Mouse (Mus musculus): Measurements from ENCODE around the gene Samd13. TPM values are rescaled to one million over a fixed set of nuclear protein-coding genes. Genes with fewer than 3 reads are reported as not detected.

Gene Samd13
- polyA plus RNA-seq, 1 experiment from 2014 or later, result 0.79 TPM

DNA sequence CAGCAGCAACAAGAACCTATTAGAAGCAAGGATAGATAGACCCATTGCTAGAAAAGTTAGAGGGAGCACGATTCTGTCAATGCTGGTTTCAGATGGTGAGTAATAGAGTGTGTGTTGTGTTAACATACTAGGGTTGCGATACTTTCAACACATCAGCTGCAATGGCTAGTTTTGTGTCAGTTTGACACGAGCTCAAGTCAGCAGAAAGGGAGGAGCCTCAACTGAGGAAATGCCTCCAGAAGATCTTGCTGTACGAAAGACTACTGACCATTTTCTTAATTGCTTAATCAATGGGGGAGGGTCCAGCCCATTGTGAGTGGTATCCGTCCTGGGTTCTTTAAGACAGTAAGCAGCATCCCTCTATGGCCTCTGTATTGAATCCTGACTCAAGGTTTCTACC, 7.2 kb upstream of the Samd13 start:
- no peaks in the 10 kb centered on the region for H3K9me3 ChIP-seq (replicated peaks)
- H3K36me3 ChIP-seq, result no peaks in the 10 kb centered on the region
- no peak overlapping the region for H3K27ac ChIP-seq
- ATAC-seq (ENCODE audit: low FRiP score), result no peak
- 87% methylated on average over 5 of the region's 5 CpGs for WGBS
- no peaks in the 10 kb centered on the region for H3K27me3 ChIP-seq
- H3K9ac ChIP-seq, result no peak overlapping the region
- H3K4me2 ChIP-seq (replicated peaks), result no peak overlapping the region
- H3K4me3 ChIP-seq, result no peak overlapping the region
- H3K4me1 ChIP-seq, result no peaks in the 10 kb centered on the region

DNA sequence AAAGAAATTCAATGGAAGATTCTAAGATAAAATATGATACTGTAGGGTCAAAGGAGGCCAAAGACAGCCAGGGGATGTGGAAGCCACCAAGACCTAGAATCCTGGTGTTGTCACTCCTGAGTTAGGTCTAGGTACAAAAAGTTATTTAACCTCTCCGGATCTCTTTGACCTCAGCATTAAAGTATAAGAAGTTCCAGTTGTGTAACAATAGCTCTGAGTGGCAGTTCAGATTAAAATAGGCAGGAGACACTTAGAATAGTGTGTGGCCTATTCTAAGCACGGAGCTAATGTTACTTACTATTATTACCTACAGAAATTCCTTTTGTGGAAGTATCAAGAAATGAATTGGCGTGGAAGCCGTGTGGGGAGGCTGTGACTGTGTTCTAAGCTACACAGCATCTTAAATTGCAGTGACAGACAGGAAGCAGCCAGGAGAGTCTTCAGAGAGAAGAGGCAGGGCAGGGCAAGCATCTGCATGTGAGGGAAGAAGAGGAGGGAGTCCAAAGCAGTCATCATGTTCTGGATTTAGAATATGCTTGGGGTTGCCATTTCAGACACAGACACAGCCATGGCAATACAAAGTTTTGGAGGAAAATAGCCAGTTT, 1.8 kb upstream of the Samd13 start:
- ATAC-seq (ENCODE audit: low FRiP score), result no peak
- H3K27ac ChIP-seq, result no peak overlapping the region
- no peak overlapping the region for H3K9ac ChIP-seq
- peaks cover 14% of the 10 kb centered on the region for H3K27me3 ChIP-seq
- peaks cover 5% of the 10 kb centered on the region; the same call in 1 of the 2 replicates for H3K4me1 ChIP-seq
- H3K4me2 ChIP-seq (replicated peaks), result no peak overlapping the region
- no peaks in the 10 kb centered on the region for H3K9me3 ChIP-seq (replicated peaks)
- H3K4me3 ChIP-seq, result no peak overlapping the region
- H3K36me3 ChIP-seq, result no peaks in the 10 kb centered on the region
- 87% methylated on average over 4 of the region's 4 CpGs for WGBS

GRCm38 (mm10) chr3:146686428-146686827, 1.0 kb upstream of the Samd13 start:
- H3K9me3 ChIP-seq (replicated peaks), result no peaks in the 10 kb centered on the region
- H3K4me3 ChIP-seq, result no peak overlapping the region
- H3K4me2 ChIP-seq (replicated peaks), result no peak overlapping the region
- 95% methylated on average over 8 of the region's 8 CpGs for WGBS
- ATAC-seq (ENCODE audit: low FRiP score), result no peak
- H3K27me3 ChIP-seq, result peaks cover 14% of the 10 kb centered on the region
- H3K36me3 ChIP-seq, result no peaks in the 10 kb centered on the region
- no peak overlapping the region for H3K9ac ChIP-seq
- H3K4me1 ChIP-seq, result peaks cover 5% of the 10 kb centered on the region; the same call in 1 of the 2 replicates
- no peak overlapping the region for H3K27ac ChIP-seq

DNA sequence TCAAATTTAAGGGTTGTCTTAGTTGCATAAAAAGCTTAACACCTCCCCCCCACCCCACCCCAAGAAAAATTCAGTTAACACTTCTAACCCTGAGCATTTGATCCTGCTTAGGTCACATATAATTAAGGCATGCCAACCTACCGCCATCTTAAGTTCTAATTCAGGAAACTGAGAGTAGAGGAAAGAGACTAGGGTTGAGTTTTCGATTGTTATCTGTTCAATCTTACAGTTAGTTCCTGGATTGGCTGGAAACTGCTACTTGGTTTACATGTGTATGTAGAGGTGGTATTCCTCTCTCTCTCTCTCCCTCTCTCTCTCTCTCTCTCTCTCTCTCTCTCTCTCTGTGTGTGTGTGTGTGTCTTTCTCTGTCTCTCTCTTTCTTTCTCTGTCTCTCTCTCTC, 2.3 kb downstream of the Samd13 start:
- Histone ChIP-seq H3K9ac (no peak overlapping the region), H3K4me2 (replicated peaks) (no peak overlapping the region), H3K4me3 (no peak overlapping the region), H3K27me3 (peaks cover 14% of the 10 kb centered on the region), H3K36me3 (no peaks in the 10 kb centered on the region), H3K27ac (no peak overlapping the region), H3K4me1 (peaks cover 5% of the 10 kb centered on the region; the same call in 1 of the 2 replicates), H3K9me3 (replicated peaks) (no peaks in the 10 kb centered on the region)
- WGBS, result 90% methylated on average over 2 of the region's 2 CpGs
- no peak for ATAC-seq (ENCODE audit: low FRiP score)

DNA sequence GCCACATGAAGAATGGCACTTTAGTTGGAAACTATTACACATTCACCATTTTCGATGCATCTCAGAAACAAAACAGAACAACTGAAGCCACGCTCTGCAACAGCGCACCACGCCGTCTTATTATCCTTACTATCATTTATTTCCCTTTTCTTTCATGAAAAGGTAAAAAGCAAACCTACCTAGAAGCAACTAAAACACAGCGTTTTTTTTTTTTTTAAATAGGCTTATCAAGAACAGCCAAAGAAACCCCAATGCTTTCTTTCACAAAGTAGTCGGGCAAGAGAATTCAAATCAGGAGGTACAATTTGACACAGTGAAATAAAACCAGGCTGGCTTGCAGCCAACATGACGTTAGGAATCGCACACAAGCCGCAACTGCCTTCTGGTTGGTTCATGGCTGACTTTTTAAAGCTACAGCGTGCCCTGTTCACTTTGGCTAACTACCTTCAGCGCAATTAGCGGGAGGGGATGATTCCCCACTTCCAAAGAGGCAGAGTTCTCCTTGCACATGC, 3.2 kb downstream of the Samd13 start:
- ATAC-seq (ENCODE audit: low FRiP score), result no peak
- Histone ChIP-seq H3K4me1 (peaks cover 5% of the 10 kb centered on the region; the same call in 1 of the 2 replicates), H3K4me3 (no peak overlapping the region), H3K4me2 (replicated peaks) (peak overlapping the region; percentile 30), H3K9ac (no peak overlapping the region), H3K27ac (peak overlapping the region; percentile 2; the same call in 1 of the 2 replicates), H3K9me3 (replicated peaks) (no peaks in the 10 kb centered on the region), H3K36me3 (no peaks in the 10 kb centered on the region), H3K27me3 (peaks cover 14% of the 10 kb centered on the region)
- 56% methylated on average over 13 of the region's 13 CpGs for WGBS

- H3K4me2 ChIP-seq (replicated peaks), result no peak overlapping the region
- peaks cover 14% of the 10 kb centered on the region for H3K27me3 ChIP-seq
- no peaks in the 10 kb centered on the region for H3K9me3 ChIP-seq (replicated peaks)
- no peak for ATAC-seq (ENCODE audit: low FRiP score)
- no peak overlapping the region for H3K4me3 ChIP-seq
- no peaks in the 10 kb centered on the region for H3K36me3 ChIP-seq
- H3K9ac ChIP-seq, result no peak overlapping the region
- H3K4me1 ChIP-seq, result peaks cover 5% of the 10 kb centered on the region; the same call in 1 of the 2 replicates
- 89% methylated on average over 8 of the region's 8 CpGs for WGBS
- no peak overlapping the region for H3K27ac ChIP-seq
Observed at GRCm38 (mm10) chr3:146681696-146682095, 3.7 kb downstream of the Samd13 start.

DNA sequence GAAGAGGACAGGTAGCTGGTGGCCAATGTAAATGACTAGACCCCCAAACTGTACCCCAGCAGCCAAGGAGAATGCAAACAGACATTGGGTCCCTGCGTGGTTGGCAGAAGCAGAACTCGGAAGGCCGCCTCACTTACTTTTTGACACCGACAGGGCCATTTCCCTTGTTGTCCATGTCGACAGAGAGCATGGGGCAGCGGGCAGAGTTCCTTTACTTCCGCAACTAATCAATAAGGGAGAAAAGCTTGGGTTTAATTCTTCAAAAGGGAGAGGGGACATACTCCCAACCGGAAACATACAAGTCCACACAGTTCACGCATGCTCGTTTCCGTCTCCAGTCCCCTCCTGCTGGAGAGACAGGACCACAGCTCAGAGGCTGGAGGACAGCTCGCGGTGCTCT, 4.8 kb downstream of the Samd13 start:
- H3K27me3 ChIP-seq, result peaks cover 10% of the 10 kb centered on the region
- 92% methylated on average over 13 of the region's 13 CpGs for WGBS
- H3K9me3 ChIP-seq (replicated peaks), result no peaks in the 10 kb centered on the region
- no peak overlapping the region for H3K4me2 ChIP-seq (replicated peaks)
- peaks cover 5% of the 10 kb centered on the region; the same call in 1 of the 2 replicates for H3K4me1 ChIP-seq
- H3K27ac ChIP-seq, result no peak overlapping the region
- no peaks in the 10 kb centered on the region for H3K36me3 ChIP-seq
- ATAC-seq (ENCODE audit: low FRiP score), result no peak
- H3K4me3 ChIP-seq, result no peak overlapping the region
- H3K9ac ChIP-seq, result no peak overlapping the region

DNA sequence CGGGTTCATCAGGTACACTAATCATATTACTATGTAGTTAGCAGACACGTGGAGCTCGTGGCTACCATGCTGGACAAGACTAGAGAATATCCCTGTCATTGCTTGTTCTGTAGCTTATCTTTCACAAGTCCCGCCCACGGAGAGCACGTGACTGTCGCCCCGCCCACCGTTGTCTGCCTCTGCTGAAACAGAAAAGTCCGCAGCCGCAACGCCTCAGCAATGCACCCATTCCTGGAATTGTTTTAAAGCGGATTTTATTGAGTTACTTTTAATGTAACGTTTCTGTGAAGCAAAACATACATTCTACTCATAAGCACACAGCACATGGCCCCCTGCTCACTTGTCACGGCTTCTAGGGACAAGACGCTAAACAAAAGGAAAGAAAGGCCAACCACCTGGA, 5.7 kb downstream of the Samd13 start:
- no peak for ATAC-seq (ENCODE audit: low FRiP score)
- Histone ChIP-seq H3K4me3 (no peak overlapping the region), H3K27ac (no peak overlapping the region), H3K4me1 (peaks cover 3% of the 10 kb centered on the region; the same call in 1 of the 2 replicates), H3K9me3 (replicated peaks) (no peaks in the 10 kb centered on the region), H3K9ac (no peak overlapping the region), H3K36me3 (no peaks in the 10 kb centered on the region), H3K27me3 (peaks cover 7% of the 10 kb centered on the region), H3K4me2 (replicated peaks) (no peak overlapping the region)
- 93% methylated on average over 16 of the region's 16 CpGs for WGBS

DNA sequence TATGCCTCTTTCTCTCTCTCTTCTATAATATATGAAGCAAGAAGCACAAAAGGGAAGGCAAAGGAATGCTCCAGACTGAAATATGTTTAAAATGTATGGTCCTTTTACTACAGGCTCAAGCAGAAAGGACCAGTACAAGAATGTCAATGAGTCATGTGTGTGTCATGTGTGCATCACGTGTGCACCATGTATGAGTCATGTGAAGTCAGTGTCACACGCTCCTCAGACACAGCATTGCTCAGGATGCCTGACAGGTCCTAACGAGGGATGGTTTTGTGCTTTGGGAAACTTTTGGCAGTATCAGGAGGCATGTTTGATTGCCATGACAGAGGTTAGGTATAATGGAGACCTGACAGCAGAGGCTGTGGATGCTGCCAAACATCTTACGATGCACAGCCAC, 9.2 kb downstream of the Samd13 start:
- Histone ChIP-seq H3K4me2 (replicated peaks) (no peak overlapping the region), H3K9ac (no peak overlapping the region), H3K4me3 (no peak overlapping the region), H3K27me3 (no peaks in the 10 kb centered on the region), H3K4me1 (no peaks in the 10 kb centered on the region), H3K27ac (no peak overlapping the region), H3K36me3 (no peaks in the 10 kb centered on the region), H3K9me3 (replicated peaks) (no peaks in the 10 kb centered on the region)
- ATAC-seq (ENCODE audit: low FRiP score), result no peak
- WGBS, result 94% methylated on average over 4 of the region's 4 CpGs

- no peak overlapping the region for H3K4me3 ChIP-seq
- H3K9me3 ChIP-seq (replicated peaks), result no peaks in the 10 kb centered on the region
- H3K36me3 ChIP-seq, result no peaks in the 10 kb centered on the region
- no peak for ATAC-seq (ENCODE audit: low FRiP score)
- H3K9ac ChIP-seq, result no peak overlapping the region
- H3K27ac ChIP-seq, result no peak overlapping the region
- no peak overlapping the region for H3K4me2 ChIP-seq (replicated peaks)
- 88% methylated on average over 1 of the region's 1 CpGs for WGBS
- no peaks in the 10 kb centered on the region for H3K27me3 ChIP-seq
- no peaks in the 10 kb centered on the region for H3K4me1 ChIP-seq
Observed at GRCm38 (mm10) chr3:146675101-146675500, 10.3 kb downstream of the Samd13 start.

GRCm38 (mm10) chr3:146671121-146671520, 14.3 kb downstream of the Samd13 start:
- 71% methylated on average over 2 of the region's 2 CpGs for whole genome bisulfite sequencing
- Histone ChIP-seq H3K4me1 (no peaks in the 10 kb centered on the region), H3K9me3 (replicated peaks) (no peaks in the 10 kb centered on the region), H3K4me2 (replicated peaks) (no peak overlapping the region), H3K9ac (no peak overlapping the region), H3K36me3 (no peaks in the 10 kb centered on the region), H3K27me3 (no peaks in the 10 kb centered on the region), H3K4me3 (no peak overlapping the region), H3K27ac (no peak overlapping the region)
- no peak for ATAC-seq (ENCODE audit: low FRiP score)

DNA sequence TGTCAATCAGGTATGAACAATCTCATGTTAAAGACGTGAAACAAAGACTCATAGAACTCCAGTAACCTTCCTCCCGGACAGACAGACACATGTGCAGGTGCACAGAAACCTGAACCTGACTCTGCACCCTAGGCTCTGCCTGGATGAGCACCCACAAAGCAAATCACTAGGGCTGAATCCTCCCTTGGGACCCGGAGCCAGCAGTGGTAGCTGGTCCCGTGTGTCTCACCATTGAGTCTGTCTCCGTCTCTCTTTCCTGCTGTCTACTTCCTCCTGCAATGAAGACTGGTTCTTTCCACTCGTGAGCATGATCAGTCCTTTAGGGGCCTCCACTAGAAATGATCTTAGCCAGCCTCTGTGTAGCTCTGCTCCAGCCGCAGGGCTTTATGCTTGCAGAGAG, 23.5 kb downstream of the Samd13 start:
- Histone ChIP-seq H3K4me2 (replicated peaks) (no peak overlapping the region), H3K36me3 (no peaks in the 10 kb centered on the region), H3K9me3 (replicated peaks) (no peaks in the 10 kb centered on the region), H3K4me1 (no peaks in the 10 kb centered on the region), H3K27ac (no peak overlapping the region), H3K4me3 (no peak overlapping the region), H3K27me3 (no peaks in the 10 kb centered on the region), H3K9ac (no peak overlapping the region)
- ATAC-seq (ENCODE audit: low FRiP score), result no peak
- WGBS, result 83% methylated on average over 7 of the region's 7 CpGs

- Histone ChIP-seq H3K4me2 (replicated peaks) (no peak overlapping the region), H3K4me1 (no peaks in the 10 kb centered on the region), H3K27ac (no peak overlapping the region), H3K9me3 (replicated peaks) (no peaks in the 10 kb centered on the region), H3K9ac (no peak overlapping the region), H3K36me3 (no peaks in the 10 kb centered on the region), H3K27me3 (no peaks in the 10 kb centered on the region), H3K4me3 (no peak overlapping the region)
- ATAC-seq (ENCODE audit: low FRiP score), result no peak
- 79% methylated on average over 6 of the region's 6 CpGs for WGBS
Observed at GRCm38 (mm10) chr3:146661001-146661400, 24.4 kb downstream of the Samd13 start.
